Mouse (Mus musculus): ENCODE measurements at regions not wholly inside any gene's neighbourhood (a gene's known extent, or its start where the extent isn't known, plus 50 kb on each side); places are given as distances from the start of the nearest gene placed in this dataset.

GRCm38 (mm10) chr10:111570501-111571258 is 64.6 kb downstream of the Phlda1 start (continued):
- TF ChIP-seq MEF2A (IDR thresholded peaks at IDR 0.05; ENCODE audit: borderline replicate concordance, low read depth, low read length) (no peak), MYC (IDR thresholded peaks at IDR 0.05; ENCODE audit: low read depth, low read length) (no peak)

GRCm38 (mm10) chr10:111574231-111574630 is 68.1 kb downstream of the Phlda1 start:
- peaks cover 20 to 39% of the 10 kb centered on the region in 2 experiments for H3K4me1 ChIP-seq (ENCODE audit: control insufficient read depth in 1 of 2, insufficient read depth in 2 of 2)
- H3K9ac ChIP-seq (ENCODE audit: insufficient read depth, low read depth) = no peak overlapping the region
- dilution Hi-C loops (cut with MboI; ENCODE audit: extremely low pct_ligation_motif_present, extremely low pct_unique_long_range_greater_than_20kb, low sequenced_read_pairs) = no loop called here
- no peak for DNase-seq (ENCODE audit: extremely low read depth)
- H3K9me3 ChIP-seq (replicated peaks; ENCODE audit: low read length) = no peaks in the 10 kb centered on the region
- H3K36me3 ChIP-seq (replicated peaks in 1 of 2; ENCODE audit: control insufficient read depth in 1 of 2, insufficient read depth in 1 of 2, low read length in 1 of 2) = no peaks in the 10 kb centered on the region
- in situ Hi-C loops (cut with MboI; ENCODE audit: low pct_ligation_motif_present, low pct_unique_long_range_greater_than_20kb, low sequenced_read_pairs) = no loop called here
- no peak overlapping the region for H3K4me3 ChIP-seq (replicated peaks in 1 of 3; ENCODE audit: low read depth in 2 of 3, low read length in 2 of 3, poor library complexity in 1 of 3)
- H3K79me2 ChIP-seq (replicated peaks; ENCODE audit: control insufficient read depth, extremely low read depth, insufficient read depth, poor library complexity, severe bottlenecking) = no peaks in the 10 kb centered on the region
- no peak overlapping the region for H3K4me2 ChIP-seq (ENCODE audit: insufficient read depth, low read depth, poor library complexity, severe bottlenecking)
- TF ChIP-seq JUND (conservative IDR thresholded peaks at IDR 0.05; ENCODE audit: low read depth, low read length) (no peak), NELFE (IDR thresholded peaks at IDR 0.05; ENCODE audit: low read depth, low read length) (no peak), MAZ (IDR thresholded peaks at IDR 0.05; ENCODE audit: low read depth, low read length) (no peak), RAD21 (IDR thresholded peaks at IDR 0.05; ENCODE audit: low read depth, low read length) (no peak), MXI1 (IDR thresholded peaks at IDR 0.05; ENCODE audit: low read depth, low read length) (no peak), SMC3 (IDR thresholded peaks at IDR 0.05; ENCODE audit: low read depth, low read length) (no peak), POLR2A (IDR thresholded peaks at IDR 0.05; ENCODE audit: low read depth, low read length) (no peak), KAT2A (IDR thresholded peaks at IDR 0.05; ENCODE audit: insufficient replicate concordance, low read length) (no peak), PAX5 (IDR thresholded peaks at IDR 0.05; ENCODE audit: low read length) (no peak), ELF1 (IDR thresholded peaks at IDR 0.05; ENCODE audit: low read depth, low read length) (no peak), ZC3H11A (IDR thresholded peaks at IDR 0.05; ENCODE audit: low read depth, low read length) (no peak), RCOR1 (conservative IDR thresholded peaks at IDR 0.05; ENCODE audit: low read depth, low read length) (no peak), CHD1 (IDR thresholded peaks at IDR 0.05; ENCODE audit: low read depth, low read length) (no peak), ZNF384 (IDR thresholded peaks at IDR 0.05; ENCODE audit: low read depth, low read length) (no peak), MYC (IDR thresholded peaks at IDR 0.05; ENCODE audit: low read depth, low read length) (no peak), EP300 (IDR thresholded peaks at IDR 0.05; ENCODE audit: low read length) (no peak)
- H3K27ac ChIP-seq (ENCODE audit: insufficient read depth, low read depth) = no peak overlapping the region
- no peaks in the 10 kb centered on the region for H3K27me3 ChIP-seq (replicated peaks)

GRCm38 (mm10) chr10:111574812-111575211 is 68.7 kb downstream of the Phlda1 start:
- no peak overlapping the region for H3K27ac ChIP-seq (ENCODE audit: insufficient read depth, low read depth)
- no peaks in the 10 kb centered on the region for H3K9me3 ChIP-seq (replicated peaks; ENCODE audit: low read length)
- in situ Hi-C loops (cut with MboI; ENCODE audit: low pct_ligation_motif_present, low pct_unique_long_range_greater_than_20kb, low sequenced_read_pairs) (no loop called here), dilution Hi-C loops (cut with MboI; ENCODE audit: extremely low pct_ligation_motif_present, extremely low pct_unique_long_range_greater_than_20kb, low sequenced_read_pairs) (no loop called here)
- DNase-seq (ENCODE audit: extremely low read depth) = no peak
- no peak overlapping the region for H3K4me2 ChIP-seq (ENCODE audit: insufficient read depth, low read depth, poor library complexity, severe bottlenecking)
- no peaks in the 10 kb centered on the region for H3K27me3 ChIP-seq (replicated peaks)
- TF ChIP-seq UBTF (IDR thresholded peaks at IDR 0.05; ENCODE audit: low read depth, low read length) (no peak), USF2 (conservative IDR thresholded peaks at IDR 0.05; ENCODE audit: low read depth, low read length) (no peak), E2F4 (IDR thresholded peaks at IDR 0.05; ENCODE audit: insufficient replicate concordance, low read depth, low read length) (no peak), TBP (conservative IDR thresholded peaks at IDR 0.05; ENCODE audit: low read depth, low read length) (no peak), ZKSCAN1 (IDR thresholded peaks at IDR 0.05; ENCODE audit: borderline replicate concordance, low read depth, low read length) (no peak), NRF1 (IDR thresholded peaks at IDR 0.05; ENCODE audit: low read depth, low read length) (no peak), RAD21 (IDR thresholded peaks at IDR 0.05; ENCODE audit: low read depth, low read length) (no peak), RCOR1 (conservative IDR thresholded peaks at IDR 0.05; ENCODE audit: low read depth, low read length) (no peak), SMC3 (IDR thresholded peaks at IDR 0.05; ENCODE audit: low read depth, low read length) (no peak), MAZ (IDR thresholded peaks at IDR 0.05; ENCODE audit: low read depth, low read length) (no peak), MYC (IDR thresholded peaks at IDR 0.05; ENCODE audit: low read depth, low read length) (no peak), KAT2A (IDR thresholded peaks at IDR 0.05; ENCODE audit: insufficient replicate concordance, low read length) (no peak), MEF2A (IDR thresholded peaks at IDR 0.05; ENCODE audit: borderline replicate concordance, low read depth, low read length) (no peak)
- H3K36me3 ChIP-seq (replicated peaks in 1 of 2; ENCODE audit: control insufficient read depth in 1 of 2, insufficient read depth in 1 of 2, low read length in 1 of 2) = no peaks in the 10 kb centered on the region
- no peak overlapping the region for H3K4me3 ChIP-seq (replicated peaks in 1 of 3; ENCODE audit: low read depth in 2 of 3, low read length in 2 of 3, poor library complexity in 1 of 3)
- H3K4me1 ChIP-seq (ENCODE audit: control insufficient read depth in 1 of 2, insufficient read depth in 2 of 2) = peaks cover 20 to 39% of the 10 kb centered on the region in 2 experiments
- H3K79me2 ChIP-seq (replicated peaks; ENCODE audit: control insufficient read depth, extremely low read depth, insufficient read depth, poor library complexity, severe bottlenecking) = no peaks in the 10 kb centered on the region
- H3K9ac ChIP-seq (ENCODE audit: insufficient read depth, low read depth) = no peak overlapping the region
